Mouse (Mus musculus): Measurements from ENCODE around the gene Thrb. TPM values are rescaled to one million over a fixed set of nuclear protein-coding genes. Genes with fewer than 3 reads are reported as not detected.

The Thrb gene
- polyA plus RNA-seq, 1 experiment = 5.4 TPM

DNA sequence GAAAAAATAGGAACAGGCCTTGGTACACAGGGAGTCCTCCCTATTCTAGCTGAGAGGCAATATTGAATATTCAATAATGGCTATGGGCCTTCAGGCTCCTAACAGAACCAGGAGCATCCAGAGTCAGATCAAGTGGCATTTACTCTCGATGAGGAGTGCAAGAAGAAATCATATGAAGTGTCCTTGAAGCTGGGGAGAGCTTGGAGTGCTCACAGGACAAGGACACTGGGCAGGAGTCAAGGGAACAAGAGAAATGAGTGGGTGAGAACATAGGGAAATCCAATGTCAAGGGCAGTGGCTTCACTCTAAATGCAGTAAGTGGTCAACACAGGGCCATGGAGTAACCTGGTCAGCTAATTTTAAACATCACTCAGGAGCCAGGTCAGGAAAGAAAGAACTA lies 315.7 kb downstream of the Thrb start:
- WGBS = 76% methylated on average over 1 of the region's 1 CpGs
- H3K4me1 ChIP-seq (ENCODE audit: control insufficient read depth, insufficient read depth, low read length) = no peaks in the 10 kb centered on the region

DNA sequence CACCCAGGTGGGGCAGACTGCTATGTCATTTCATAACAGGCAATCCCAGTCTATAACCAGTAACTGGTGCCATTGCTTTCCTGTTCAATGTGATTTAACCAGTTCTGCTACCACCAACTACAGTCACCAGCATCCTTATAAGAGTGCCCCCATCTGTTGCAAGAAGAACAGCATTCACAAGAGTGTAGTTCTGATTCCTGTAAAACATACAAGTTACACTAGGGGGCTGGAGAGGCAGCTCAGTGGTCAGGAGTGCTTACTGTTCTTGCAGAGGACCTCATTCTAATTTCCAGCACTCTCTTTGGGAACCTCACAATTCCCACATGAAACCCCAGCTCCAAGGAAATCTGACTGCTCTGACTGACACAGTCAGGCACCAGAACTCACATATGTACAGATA lies 318.2 kb downstream of the Thrb start:
- Histone ChIP-seq H3K27ac (ENCODE audit: insufficient read depth, low read length) (no peak overlapping the region), H3K4me3 (replicated peaks; ENCODE audit: insufficient read depth, low read depth, low read length) (no peak overlapping the region), H3K4me1 (ENCODE audit: control insufficient read depth, insufficient read depth, low read length) (no peaks in the 10 kb centered on the region), H3K27me3 (ENCODE audit: control insufficient read depth, insufficient read depth, low read length) (no peaks in the 10 kb centered on the region)
- no peak for DNase-seq
- TF ChIP-seq CTCF (IDR thresholded peaks at IDR 0.05; ENCODE audit: borderline replicate concordance, insufficient read depth, low read depth, low read length) = no peak
- no peak for TF ChIP-seq POLR2A (IDR thresholded peaks at IDR 0.05; ENCODE audit: borderline replicate concordance, insufficient read depth, low read length)

More for the DNA sequence above, 315.7 kb downstream of the Thrb start:
- no peaks in the 10 kb centered on the region for H3K27me3 ChIP-seq (ENCODE audit: control insufficient read depth, insufficient read depth, low read length)
- no peak overlapping the region for H3K27ac ChIP-seq (ENCODE audit: insufficient read depth, low read length)
- no peak overlapping the region for H3K4me3 ChIP-seq (replicated peaks; ENCODE audit: insufficient read depth, low read depth, low read length)
- no peak for DNase-seq
- TF ChIP-seq POLR2A (IDR thresholded peaks at IDR 0.05; ENCODE audit: borderline replicate concordance, insufficient read depth, low read length) = no peak
- TF ChIP-seq CTCF (IDR thresholded peaks at IDR 0.05; ENCODE audit: borderline replicate concordance, insufficient read depth, low read depth, low read length) = no peak

DNA sequence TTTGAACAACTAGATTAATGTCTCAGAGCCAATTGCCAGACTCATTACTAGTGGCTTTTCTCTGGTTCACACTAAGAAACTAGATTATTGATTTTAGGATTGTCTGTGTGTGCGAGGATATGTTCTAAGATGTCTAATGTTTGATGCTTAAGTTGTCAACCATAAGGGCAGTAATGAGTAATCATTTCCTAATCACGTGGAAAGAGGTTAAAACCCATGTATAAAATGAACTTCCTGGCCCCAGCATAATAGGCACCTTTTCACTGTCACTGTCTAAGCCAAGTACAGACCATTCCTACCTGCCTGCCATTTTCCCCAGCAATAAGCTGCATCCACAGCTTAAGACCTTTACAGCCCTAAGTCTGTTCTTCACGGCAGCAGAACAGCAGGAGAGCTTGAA lies 321.2 kb downstream of the Thrb start:
- TF ChIP-seq POLR2A (IDR thresholded peaks at IDR 0.05; ENCODE audit: borderline replicate concordance, insufficient read depth, low read length) = no peak
- TF ChIP-seq CTCF (IDR thresholded peaks at IDR 0.05; ENCODE audit: borderline replicate concordance, insufficient read depth, low read depth, low read length) = no peak
- no peaks in the 10 kb centered on the region for H3K4me1 ChIP-seq (ENCODE audit: control insufficient read depth, insufficient read depth, low read length)
- 80% methylated on average over 3 of the region's 3 CpGs for WGBS
- DNase-seq = no peak
- H3K27ac ChIP-seq (ENCODE audit: insufficient read depth, low read length) = no peak overlapping the region
- H3K4me3 ChIP-seq (replicated peaks; ENCODE audit: insufficient read depth, low read depth, low read length) = no peak overlapping the region
- H3K27me3 ChIP-seq (ENCODE audit: control insufficient read depth, insufficient read depth, low read length) = no peaks in the 10 kb centered on the region

DNA sequence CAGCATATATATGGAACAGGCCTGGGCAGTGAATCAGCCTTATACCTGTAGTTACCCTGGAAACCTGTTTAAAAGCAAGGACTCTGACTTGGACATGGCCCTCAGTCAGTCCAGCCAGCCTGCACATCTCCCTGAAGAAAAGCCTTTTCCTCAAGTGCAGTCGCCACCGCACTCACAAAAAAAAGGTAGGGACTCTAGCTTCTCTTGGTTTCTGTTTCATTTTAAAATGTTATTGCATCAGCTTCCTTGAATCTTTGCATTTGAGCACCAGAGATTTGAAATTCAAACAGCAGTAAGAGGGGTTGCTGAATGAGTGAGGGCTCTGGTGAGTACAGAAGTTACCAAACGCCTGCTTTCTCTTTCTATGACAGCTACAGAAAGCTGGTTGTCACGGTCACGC lies 322.0 kb downstream of the Thrb start:
- H3K27me3 ChIP-seq (ENCODE audit: control insufficient read depth, insufficient read depth, low read length) = no peaks in the 10 kb centered on the region
- no peak for DNase-seq
- no peaks in the 10 kb centered on the region for H3K4me1 ChIP-seq (ENCODE audit: control insufficient read depth, insufficient read depth, low read length)
- no peak overlapping the region for H3K27ac ChIP-seq (ENCODE audit: insufficient read depth, low read length)
- 81% methylated on average over 5 of the region's 5 CpGs for WGBS
- H3K4me3 ChIP-seq (replicated peaks; ENCODE audit: insufficient read depth, low read depth, low read length) = no peak overlapping the region
- TF ChIP-seq CTCF (IDR thresholded peaks at IDR 0.05; ENCODE audit: borderline replicate concordance, insufficient read depth, low read depth, low read length) (no peak), POLR2A (IDR thresholded peaks at IDR 0.05; ENCODE audit: borderline replicate concordance, insufficient read depth, low read length) (no peak)

DNA sequence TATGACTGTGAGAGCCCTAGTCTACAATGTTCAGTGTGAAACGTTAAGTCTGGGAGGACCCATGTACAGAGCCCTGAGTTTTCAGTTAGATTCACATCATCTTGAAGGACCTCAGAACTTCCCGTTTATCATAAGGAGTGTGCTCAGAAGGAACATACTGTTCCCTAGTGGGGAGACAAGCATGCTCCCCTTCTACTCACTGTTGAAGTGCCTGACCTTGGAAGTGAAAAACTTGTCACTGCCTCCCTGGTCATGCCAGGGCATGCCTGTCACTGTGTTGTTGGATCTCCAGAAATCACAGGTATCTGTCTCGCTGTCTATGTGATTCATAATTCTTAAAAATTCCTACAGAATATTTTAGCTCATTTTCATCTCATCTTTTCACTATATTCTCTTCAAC lies 323.3 kb downstream of the Thrb start:
- no peak for DNase-seq
- H3K4me3 ChIP-seq (replicated peaks; ENCODE audit: insufficient read depth, low read depth, low read length) = no peak overlapping the region
- H3K27ac ChIP-seq (ENCODE audit: insufficient read depth, low read length) = no peak overlapping the region
- H3K27me3 ChIP-seq (ENCODE audit: control insufficient read depth, insufficient read depth, low read length) = no peaks in the 10 kb centered on the region
- WGBS = 85% methylated on average over 3 of the region's 3 CpGs
- H3K4me1 ChIP-seq (ENCODE audit: control insufficient read depth, insufficient read depth, low read length) = no peaks in the 10 kb centered on the region
- TF ChIP-seq POLR2A (IDR thresholded peaks at IDR 0.05; ENCODE audit: borderline replicate concordance, insufficient read depth, low read length) (no peak), CTCF (IDR thresholded peaks at IDR 0.05; ENCODE audit: borderline replicate concordance, insufficient read depth, low read depth, low read length) (no peak)

DNA sequence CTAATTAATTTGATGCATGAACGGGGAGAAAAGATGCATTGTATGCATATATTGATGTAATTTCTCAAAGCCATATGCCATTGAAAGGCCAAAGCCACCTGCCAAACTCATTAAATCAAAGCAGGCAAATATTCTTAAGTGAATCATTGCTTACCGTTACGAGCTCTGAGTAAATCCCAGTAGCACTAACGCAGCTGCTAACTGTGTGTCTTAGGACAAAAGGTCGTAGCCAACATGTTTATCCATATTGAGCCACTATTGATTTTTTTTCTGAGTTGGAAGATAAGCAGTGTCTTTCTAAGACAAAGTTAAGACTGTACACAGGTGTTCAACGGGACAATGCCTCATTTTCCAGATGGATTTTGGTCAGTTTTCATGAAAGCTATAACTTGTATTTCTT lies 323.8 kb downstream of the Thrb start:
- no peak overlapping the region for H3K4me3 ChIP-seq (replicated peaks; ENCODE audit: insufficient read depth, low read depth, low read length)
- TF ChIP-seq CTCF (IDR thresholded peaks at IDR 0.05; ENCODE audit: borderline replicate concordance, insufficient read depth, low read depth, low read length) = no peak
- TF ChIP-seq POLR2A (IDR thresholded peaks at IDR 0.05; ENCODE audit: borderline replicate concordance, insufficient read depth, low read length) = no peak
- 49% methylated on average over 6 of the region's 6 CpGs for WGBS
- no peak for DNase-seq
- H3K27ac ChIP-seq (ENCODE audit: insufficient read depth, low read length) = no peak overlapping the region
- no peaks in the 10 kb centered on the region for H3K27me3 ChIP-seq (ENCODE audit: control insufficient read depth, insufficient read depth, low read length)
- no peaks in the 10 kb centered on the region for H3K4me1 ChIP-seq (ENCODE audit: control insufficient read depth, insufficient read depth, low read length)

DNA sequence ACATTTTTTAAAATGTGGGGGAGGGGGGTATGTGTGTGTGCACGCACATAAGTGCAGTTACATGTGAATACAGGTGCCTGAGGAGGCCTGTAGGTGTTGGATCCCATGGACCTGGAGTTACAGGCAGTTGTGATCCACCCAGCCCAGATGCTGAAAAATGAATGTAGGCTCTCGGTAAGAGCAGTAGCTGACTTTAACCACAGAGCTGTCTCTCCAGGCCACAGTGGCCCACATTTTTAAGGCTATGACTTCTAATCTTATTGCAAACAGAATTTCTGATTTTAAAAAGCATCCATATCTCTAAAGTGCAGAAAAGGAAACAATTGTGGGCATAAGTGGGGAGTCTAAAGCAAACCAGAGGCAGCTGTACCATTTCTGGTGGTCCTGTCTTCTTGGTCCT lies 328.5 kb downstream of the Thrb start:
- DNase-seq = no peak
- Histone ChIP-seq H3K27ac (ENCODE audit: insufficient read depth, low read length) (no peak overlapping the region), H3K4me3 (replicated peaks; ENCODE audit: insufficient read depth, low read depth, low read length) (no peak overlapping the region), H3K27me3 (ENCODE audit: control insufficient read depth, insufficient read depth, low read length) (no peaks in the 10 kb centered on the region), H3K4me1 (ENCODE audit: control insufficient read depth, insufficient read depth, low read length) (no peaks in the 10 kb centered on the region)
- no peak for TF ChIP-seq CTCF (IDR thresholded peaks at IDR 0.05; ENCODE audit: borderline replicate concordance, insufficient read depth, low read depth, low read length)
- no peak for TF ChIP-seq POLR2A (IDR thresholded peaks at IDR 0.05; ENCODE audit: borderline replicate concordance, insufficient read depth, low read length)
- 94% methylated on average over 2 of the region's 2 CpGs for WGBS

DNA sequence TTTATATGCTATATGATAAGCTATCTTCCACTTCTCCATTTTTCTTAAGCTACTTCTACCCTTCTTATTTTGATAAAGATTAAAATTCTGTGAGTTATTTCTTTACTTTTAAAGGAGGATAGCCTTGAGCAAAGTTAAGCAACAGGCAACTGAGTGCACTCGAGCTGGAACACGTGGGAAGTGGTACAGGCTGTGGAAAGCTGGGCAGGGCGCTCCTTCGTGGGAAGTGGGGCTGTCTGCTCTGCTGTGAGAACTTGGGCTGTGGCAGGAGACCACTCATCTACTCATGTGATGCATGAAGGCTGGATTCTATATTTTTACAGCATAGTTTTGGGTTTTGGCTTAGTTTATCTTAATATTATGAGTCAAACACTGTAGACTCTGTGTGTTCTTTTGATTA lies 329.1 kb downstream of the Thrb start:
- 79% methylated on average over 4 of the region's 4 CpGs for WGBS
- Histone ChIP-seq H3K27ac (ENCODE audit: insufficient read depth, low read length) (no peak overlapping the region), H3K4me1 (ENCODE audit: control insufficient read depth, insufficient read depth, low read length) (no peaks in the 10 kb centered on the region), H3K27me3 (ENCODE audit: control insufficient read depth, insufficient read depth, low read length) (no peaks in the 10 kb centered on the region), H3K4me3 (replicated peaks; ENCODE audit: insufficient read depth, low read depth, low read length) (no peak overlapping the region)
- TF ChIP-seq POLR2A (IDR thresholded peaks at IDR 0.05; ENCODE audit: borderline replicate concordance, insufficient read depth, low read length) = no peak
- no peak for TF ChIP-seq CTCF (IDR thresholded peaks at IDR 0.05; ENCODE audit: borderline replicate concordance, insufficient read depth, low read depth, low read length)
- DNase-seq = no peak
